Mouse (Mus musculus): ENCODE results near the gene Slc7a10.

Slc7a10 gene

GRCm38 (mm10) chr7:35185889-35186569 is at the start of gene Slc7a10:
Gene Slc7a10 (plus strand): TSS chr7:35186385.
- DNase-seq = no peak

- DNase-seq = no peak
Observed at GRCm38 (mm10) chr7:35137524-35137923, 48.7 kb upstream of the Slc7a10 start.

GRCm38 (mm10) chr7:35138481-35138880 is 47.7 kb upstream of the Slc7a10 start:
- no peak for DNase-seq

GRCm38 (mm10) chr7:35139880-35140279 is 46.3 kb upstream of the Slc7a10 start:
- no peak for DNase-seq

GRCm38 (mm10) chr7:35141519-35141918 is 44.7 kb upstream of the Slc7a10 start:
- DNase-seq = no peak

GRCm38 (mm10) chr7:35142522-35142921 is 43.7 kb upstream of the Slc7a10 start:
- DNase-seq = no peak

- DNase-seq = no peak
Observed at GRCm38 (mm10) chr7:35143864-35144618, 42.1 kb upstream of the Slc7a10 start.

GRCm38 (mm10) chr7:35145068-35145467 is 41.1 kb upstream of the Slc7a10 start:
- no peak for DNase-seq

- DNase-seq = no peak
Observed at GRCm38 (mm10) chr7:35146269-35146668, 39.9 kb upstream of the Slc7a10 start.

- no peak for DNase-seq
Observed at GRCm38 (mm10) chr7:35149616-35150433, 36.4 kb upstream of the Slc7a10 start.

GRCm38 (mm10) chr7:35150860-35151259 is 35.3 kb upstream of the Slc7a10 start:
- no peak for DNase-seq

- DNase-seq = no peak
Observed at GRCm38 (mm10) chr7:35154449-35154848, 31.7 kb upstream of the Slc7a10 start.

- DNase-seq = no peak
Observed at GRCm38 (mm10) chr7:35156561-35157477, 29.4 kb upstream of the Slc7a10 start.

- DNase-seq = no peak
Observed at GRCm38 (mm10) chr7:35157512-35157911, 28.7 kb upstream of the Slc7a10 start.

GRCm38 (mm10) chr7:35162443-35162842 is 23.7 kb upstream of the Slc7a10 start:
- DNase-seq = no peak

GRCm38 (mm10) chr7:35163600-35163999 is 22.6 kb upstream of the Slc7a10 start:
- no peak for DNase-seq

- no peak for DNase-seq
Observed at GRCm38 (mm10) chr7:35164131-35164530, 22.1 kb upstream of the Slc7a10 start.

GRCm38 (mm10) chr7:35166988-35167387 is 19.2 kb upstream of the Slc7a10 start:
- no peak for DNase-seq

GRCm38 (mm10) chr7:35167925-35168324 is 18.3 kb upstream of the Slc7a10 start:
- no peak for DNase-seq

GRCm38 (mm10) chr7:35169341-35169740 is 16.8 kb upstream of the Slc7a10 start:
- peak; percentile 96 for DNase-seq

GRCm38 (mm10) chr7:35171867-35172382 is 14.3 kb upstream of the Slc7a10 start:
- DNase-seq = peak; percentile 79

- DNase-seq = no peak
Observed at GRCm38 (mm10) chr7:35172519-35172918, 13.7 kb upstream of the Slc7a10 start.

Data from right cerebral cortex, postnatal 4 days (tissue).